Mouse (Mus musculus): ENCODE results near the gene Slc38a2. TPM values are rescaled to one million over a fixed set of nuclear protein-coding genes. Genes with fewer than 3 reads are reported as not detected.
A peak's percentile ranks its signal among the peaks of the same experiment; 100 is the strongest.

The Slc38a2 gene
- polyA plus RNA-seq (2015; fragmentation: Nextera tagmentation; extraction: Ambion mirVana), result 178 and 190 TPM in 2 replicates

DNA sequence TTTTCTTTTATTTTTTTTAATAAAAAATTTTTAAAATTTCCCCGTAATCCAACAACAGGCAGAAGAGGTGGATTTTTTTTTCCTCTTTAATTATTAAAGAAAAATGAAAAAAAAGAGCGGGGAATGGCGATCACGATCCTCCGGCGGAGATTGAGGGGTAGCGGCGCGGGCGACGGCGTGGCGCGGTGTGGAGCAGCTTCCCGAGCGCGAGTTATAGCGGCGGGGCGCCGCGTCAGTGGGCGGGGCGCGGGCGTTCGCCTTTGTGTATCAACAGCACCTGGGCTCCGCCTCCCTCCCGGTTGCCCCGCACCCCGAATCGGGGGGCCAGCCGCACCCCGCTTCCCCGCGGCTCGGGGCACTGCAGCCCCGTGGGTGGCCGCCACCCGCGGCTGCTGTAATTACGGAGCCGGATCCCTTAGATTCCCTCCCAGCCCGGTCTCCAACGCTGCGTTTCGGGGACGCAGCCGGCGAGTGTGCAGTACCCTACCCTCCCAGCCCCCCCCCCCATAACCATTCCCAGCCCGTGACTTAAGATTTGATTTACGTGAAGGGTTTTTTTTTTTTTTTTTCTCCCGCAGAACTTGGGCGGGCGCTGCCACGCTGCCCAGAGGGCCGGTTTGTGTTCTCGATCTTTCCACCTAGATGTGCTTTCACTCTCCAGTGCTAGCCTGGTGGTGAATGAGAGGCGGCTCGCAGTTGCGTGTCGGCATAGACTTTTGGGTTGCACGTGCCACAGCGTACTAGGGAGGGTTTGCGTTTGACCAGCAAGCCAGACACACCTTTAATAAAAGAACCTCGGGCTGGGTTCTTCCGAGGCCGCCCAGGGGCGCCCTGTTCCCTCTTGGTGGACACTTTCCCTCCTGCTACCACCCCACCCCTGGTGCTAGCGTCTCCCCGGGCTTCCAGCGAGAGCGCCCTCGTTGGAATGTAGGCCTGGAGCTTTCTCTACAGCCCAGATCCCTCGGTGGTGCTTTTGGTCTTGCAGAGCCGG lies at the start of gene Slc38a2:
Slc38a2 (minus strand) TSS at position 210 of the 991 bp plus-strand sequence.
- peak within 1 kb of the TSS; percentile 89 for H3K4me3 ChIP-seq (ENCODE audit: low read length)
- peak within 1 kb of the TSS; percentile 99 for H3K9ac ChIP-seq (ENCODE audit: low read length)
- peak within 1 kb of the TSS; percentile 76 for H3K4me2 ChIP-seq (ENCODE audit: low read depth, low read length)
- H3K36me3 ChIP-seq (ENCODE audit: control insufficient read depth, insufficient read depth), result peaks cover 14% of the 10 kb centered on the region
- no peaks in the 10 kb centered on the region for H3K9me3 ChIP-seq (replicated peaks; ENCODE audit: control insufficient read depth, low read length)
- peaks cover 25% of the 10 kb centered on the region for H3K4me1 ChIP-seq (ENCODE audit: control insufficient read depth, insufficient read depth, low read length)
- H3K27me3 ChIP-seq (ENCODE audit: control insufficient read depth, insufficient read depth, low read length), result no peaks in the 10 kb centered on the region
- WGBS, result under 1% methylated on average over 68 of the region's 76 CpGs
- peak; percentile 85 for ATAC-seq (replicated peaks; ENCODE audit: extremely low read depth, insufficient read depth, low FRiP score)
- H3K27ac ChIP-seq (ENCODE audit: low read length), result peak within 1 kb of the TSS; percentile 99

- Histone ChIP-seq H3K4me2 (ENCODE audit: low read depth, low read length) (peak overlapping the region; percentile 42), H3K4me3 (ENCODE audit: low read length) (no peak overlapping the region), H3K4me1 (ENCODE audit: control insufficient read depth, insufficient read depth, low read length) (peaks cover 32% of the 10 kb centered on the region), H3K9me3 (replicated peaks; ENCODE audit: control insufficient read depth, low read length) (no peaks in the 10 kb centered on the region), H3K9ac (ENCODE audit: low read length) (peak overlapping the region; percentile 74), H3K27me3 (ENCODE audit: control insufficient read depth, insufficient read depth, low read length) (no peaks in the 10 kb centered on the region), H3K36me3 (ENCODE audit: control insufficient read depth, insufficient read depth) (no peaks in the 10 kb centered on the region), H3K27ac (ENCODE audit: low read length) (peak overlapping the region; percentile 99)
- ATAC-seq (replicated peaks; ENCODE audit: extremely low read depth, insufficient read depth, low FRiP score), result peak; percentile 71
- WGBS, result 24% methylated on average over 10 of the region's 10 CpGs
These were observed 49.6 kb upstream of the Slc38a2 start for GRCm38 (mm10) chr15:96749101-96749500.

- no peak for ATAC-seq (replicated peaks; ENCODE audit: extremely low read depth, insufficient read depth, low FRiP score)
- no peaks in the 10 kb centered on the region for H3K36me3 ChIP-seq (ENCODE audit: control insufficient read depth, insufficient read depth)
- H3K27ac ChIP-seq (ENCODE audit: low read length), result peak overlapping the region; percentile 77
- H3K4me2 ChIP-seq (ENCODE audit: low read depth, low read length), result no peak overlapping the region
- H3K4me1 ChIP-seq (ENCODE audit: control insufficient read depth, insufficient read depth, low read length), result peaks cover 42% of the 10 kb centered on the region
- H3K4me3 ChIP-seq (ENCODE audit: low read length), result no peak overlapping the region
- H3K27me3 ChIP-seq (ENCODE audit: control insufficient read depth, insufficient read depth, low read length), result no peaks in the 10 kb centered on the region
- 59% methylated on average over 11 of the region's 11 CpGs for WGBS
- no peaks in the 10 kb centered on the region for H3K9me3 ChIP-seq (replicated peaks; ENCODE audit: control insufficient read depth, low read length)
- H3K9ac ChIP-seq (ENCODE audit: low read length), result no peak overlapping the region
These were observed 48.0 kb upstream of the Slc38a2 start for GRCm38 (mm10) chr15:96747551-96747950.

DNA sequence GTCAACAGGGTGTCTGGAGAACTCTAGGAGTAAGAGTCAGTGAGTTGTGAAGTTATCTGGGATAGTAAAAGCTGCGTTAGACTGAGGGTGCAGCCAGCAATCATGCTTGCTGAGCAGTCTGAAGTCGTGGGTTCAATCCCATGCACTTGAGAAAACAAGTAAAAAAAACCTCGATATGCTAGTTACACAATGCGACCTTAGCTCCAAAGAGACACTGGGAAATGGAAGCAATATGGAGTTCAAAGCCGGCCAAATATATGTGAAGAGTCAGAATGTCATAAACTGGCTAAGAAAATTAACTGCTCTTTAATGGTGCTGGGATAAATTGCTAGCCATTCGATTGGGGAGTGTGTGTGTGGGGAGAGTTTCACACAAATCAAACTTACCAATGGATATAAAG lies 47.5 kb upstream of the Slc38a2 start:
- Histone ChIP-seq H3K4me1 (ENCODE audit: control insufficient read depth, insufficient read depth, low read length) (peaks cover 42% of the 10 kb centered on the region), H3K4me3 (ENCODE audit: low read length) (no peak overlapping the region), H3K27ac (ENCODE audit: low read length) (peak overlapping the region; percentile 77), H3K27me3 (ENCODE audit: control insufficient read depth, insufficient read depth, low read length) (no peaks in the 10 kb centered on the region), H3K36me3 (ENCODE audit: control insufficient read depth, insufficient read depth) (no peaks in the 10 kb centered on the region), H3K9me3 (replicated peaks; ENCODE audit: control insufficient read depth, low read length) (no peaks in the 10 kb centered on the region), H3K4me2 (ENCODE audit: low read depth, low read length) (no peak overlapping the region), H3K9ac (ENCODE audit: low read length) (no peak overlapping the region)
- WGBS, result 78% methylated on average over 6 of the region's 6 CpGs
- ATAC-seq (replicated peaks; ENCODE audit: extremely low read depth, insufficient read depth, low FRiP score), result no peak

DNA sequence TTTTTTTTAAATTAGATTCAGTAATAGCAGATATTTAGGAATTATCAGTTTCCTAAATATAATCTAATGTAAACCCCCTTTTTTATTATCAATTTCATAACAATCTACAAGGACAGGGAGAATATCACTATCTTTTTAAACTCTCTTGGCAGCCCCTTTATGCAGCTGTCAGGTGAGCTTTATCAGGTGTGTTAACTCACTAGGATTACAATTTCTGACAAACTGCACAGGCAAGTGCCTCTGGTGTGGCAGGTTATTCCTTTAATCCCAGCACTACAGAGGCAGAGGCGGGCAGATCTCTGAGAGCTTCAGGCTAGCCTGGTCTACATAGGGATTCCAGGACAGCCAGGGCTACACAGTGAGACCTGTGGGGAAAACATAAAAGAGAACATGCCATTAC lies 45.8 kb upstream of the Slc38a2 start:
- Histone ChIP-seq H3K4me2 (ENCODE audit: low read depth, low read length) (no peak overlapping the region), H3K9ac (ENCODE audit: low read length) (no peak overlapping the region), H3K9me3 (replicated peaks; ENCODE audit: control insufficient read depth, low read length) (no peaks in the 10 kb centered on the region), H3K4me1 (ENCODE audit: control insufficient read depth, insufficient read depth, low read length) (peaks cover 31% of the 10 kb centered on the region), H3K4me3 (ENCODE audit: low read length) (no peak overlapping the region), H3K36me3 (ENCODE audit: control insufficient read depth, insufficient read depth) (no peaks in the 10 kb centered on the region), H3K27me3 (ENCODE audit: control insufficient read depth, insufficient read depth, low read length) (no peaks in the 10 kb centered on the region), H3K27ac (ENCODE audit: low read length) (no peak overlapping the region)
- ATAC-seq (replicated peaks; ENCODE audit: extremely low read depth, insufficient read depth, low FRiP score), result no peak
- WGBS, result 91% methylated on average over 1 of the region's 1 CpGs

- H3K4me1 ChIP-seq (ENCODE audit: control insufficient read depth, insufficient read depth, low read length), result peaks cover 28% of the 10 kb centered on the region
- H3K4me2 ChIP-seq (ENCODE audit: low read depth, low read length), result peak overlapping the region; percentile 10
- no peak for ATAC-seq (replicated peaks; ENCODE audit: extremely low read depth, insufficient read depth, low FRiP score)
- H3K27me3 ChIP-seq (ENCODE audit: control insufficient read depth, insufficient read depth, low read length), result no peaks in the 10 kb centered on the region
- peak overlapping the region; percentile 92 for H3K27ac ChIP-seq (ENCODE audit: low read length)
- no peaks in the 10 kb centered on the region for H3K36me3 ChIP-seq (ENCODE audit: control insufficient read depth, insufficient read depth)
- H3K9ac ChIP-seq (ENCODE audit: low read length), result peak overlapping the region; percentile 2; the same call in 1 of the 2 replicates
- H3K4me3 ChIP-seq (ENCODE audit: low read length), result no peak overlapping the region
- no peaks in the 10 kb centered on the region for H3K9me3 ChIP-seq (replicated peaks; ENCODE audit: control insufficient read depth, low read length)
- WGBS, result 86% methylated on average over 5 of the region's 5 CpGs
These were observed 45.4 kb upstream of the Slc38a2 start for GRCm38 (mm10) chr15:96744882-96745296.

DNA sequence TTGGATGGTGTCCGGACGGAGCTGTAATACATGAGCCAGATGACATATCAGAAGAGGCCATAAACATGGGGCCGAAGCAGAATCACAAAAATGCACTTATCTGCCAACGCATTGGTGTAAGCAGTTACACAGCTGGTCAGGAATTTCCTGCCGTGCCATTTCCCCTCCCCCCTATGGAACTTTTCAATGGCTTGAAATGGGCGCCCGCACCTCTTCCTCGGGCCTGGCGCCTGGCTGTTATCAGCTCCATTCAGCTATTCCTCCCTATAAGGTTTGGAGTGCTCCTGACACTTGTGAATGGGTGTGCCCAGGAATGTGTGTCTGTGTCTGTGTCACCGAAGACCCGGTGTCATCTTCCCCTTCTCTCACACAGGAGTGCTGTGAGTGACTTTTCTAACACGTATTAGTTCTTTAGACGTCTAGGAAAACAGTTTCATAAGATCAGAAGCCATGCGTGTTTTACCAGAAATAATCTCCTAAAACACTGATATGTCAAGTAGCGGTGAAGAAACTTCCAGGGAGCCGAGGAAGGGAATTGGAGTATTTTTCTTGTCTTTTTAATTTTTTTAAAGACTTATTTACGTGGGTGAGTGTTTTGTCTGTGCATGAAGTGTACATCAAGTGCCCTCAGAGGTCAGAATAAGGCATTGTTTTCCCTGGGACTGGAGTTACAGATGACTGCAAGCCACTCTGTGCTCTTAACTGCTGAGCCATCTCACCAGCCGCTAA lies 44.8 kb upstream of the Slc38a2 start:
- no peaks in the 10 kb centered on the region for H3K36me3 ChIP-seq (ENCODE audit: control insufficient read depth, insufficient read depth)
- peak overlapping the region; percentile 10 for H3K4me2 ChIP-seq (ENCODE audit: low read depth, low read length)
- peaks cover 28% of the 10 kb centered on the region for H3K4me1 ChIP-seq (ENCODE audit: control insufficient read depth, insufficient read depth, low read length)
- no peaks in the 10 kb centered on the region for H3K9me3 ChIP-seq (replicated peaks; ENCODE audit: control insufficient read depth, low read length)
- ATAC-seq (replicated peaks; ENCODE audit: extremely low read depth, insufficient read depth, low FRiP score), result peak; percentile 72
- peak overlapping the region; percentile 2; the same call in 1 of the 2 replicates for H3K9ac ChIP-seq (ENCODE audit: low read length)
- H3K27ac ChIP-seq (ENCODE audit: low read length), result peak overlapping the region; percentile 92
- WGBS, result 17% methylated on average over 18 of the region's 18 CpGs
- no peaks in the 10 kb centered on the region for H3K27me3 ChIP-seq (ENCODE audit: control insufficient read depth, insufficient read depth, low read length)
- H3K4me3 ChIP-seq (ENCODE audit: low read length), result no peak overlapping the region

GRCm38 (mm10) chr15:96743257-96743656 lies 43.7 kb upstream of the Slc38a2 start:
- H3K9me3 ChIP-seq (replicated peaks; ENCODE audit: control insufficient read depth, low read length), result no peaks in the 10 kb centered on the region
- H3K4me3 ChIP-seq (ENCODE audit: low read length), result no peak overlapping the region
- H3K4me2 ChIP-seq (ENCODE audit: low read depth, low read length), result no peak overlapping the region
- peaks cover 22% of the 10 kb centered on the region for H3K4me1 ChIP-seq (ENCODE audit: control insufficient read depth, insufficient read depth, low read length)
- no peaks in the 10 kb centered on the region for H3K36me3 ChIP-seq (ENCODE audit: control insufficient read depth, insufficient read depth)
- no peak overlapping the region for H3K9ac ChIP-seq (ENCODE audit: low read length)
- peak overlapping the region; percentile 92 for H3K27ac ChIP-seq (ENCODE audit: low read length)
- ATAC-seq (replicated peaks; ENCODE audit: extremely low read depth, insufficient read depth, low FRiP score), result no peak
- no peaks in the 10 kb centered on the region for H3K27me3 ChIP-seq (ENCODE audit: control insufficient read depth, insufficient read depth, low read length)
- WGBS, result 72% methylated on average over 6 of the region's 6 CpGs

Measured in heart, embryonic 16.5 days (tissue).